Mouse (Mus musculus) embryonic facial prominence, embryonic 10.5 days (tissue): ENCODE data around the gene Pfkp. TPM values are rescaled to one million over a fixed set of nuclear protein-coding genes. Genes with fewer than 3 reads are reported as not detected.

Source experiments
- DNase-seq: peaks from one replicate; pipeline ENCODE4 v3.0.0-alpha.2; 2017; ENCODE audit warnings: low spot score
- H3K27ac ChIP-seq: fragments of 300-500 bp; sonication (generic); replicated peaks from 2 replicates; pipeline ENCODE4 v1.5.1; 2016; ENCODE audit warnings: mild to moderate bottlenecking
- H3K27me3 ChIP-seq: fragments of 300-500 bp; sonication (generic); replicated peaks from 2 replicates; pipeline ENCODE4 v1.6.1; 2016; ENCODE audit warnings: low read depth, mild to moderate bottlenecking; ENCODE audit not compliant: poor library complexity, severe bottlenecking
- H3K36me3 ChIP-seq: fragments of 300-500 bp; sonication (generic); replicated peaks from 2 replicates; pipeline ENCODE4 v1.6.1; 2016; ENCODE audit warnings: mild to moderate bottlenecking, moderate library complexity
- H3K4me1 ChIP-seq: fragments of 300-500 bp; sonication (generic); 2 replicates; pipeline ENCODE4 v1.6.1; 2016
- H3K4me3 ChIP-seq: fragments of 300-500 bp; sonication (generic); 2 replicates; pipeline ENCODE4 v1.5.1; 2016; ENCODE audit warnings: mild to moderate bottlenecking, moderate library complexity
- H3K9me3 ChIP-seq: fragments of 300-500 bp; sonication (generic); 2 replicates; pipeline ENCODE4 v1.6.1; 2016; ENCODE audit warnings: mild to moderate bottlenecking
- WGBS: fragments of 180-500 bp; shearing (Covaris S2); methylation state at CpG from one replicate; pipeline ENCODE4 v1.1.7; 2016; 5-methylcytosine and 5-hydroxymethylcytosine counted together
- polyA plus RNA-seq: library from polyadenylated mRNA; unstranded; fragments of >200 nt; fragmentation: Nextera tagmentation; extraction: Ambion mirVana; gene quantifications from 2 replicates; pipeline ENCODE4 v1.2.1, GENCODE M21; 2016

The Pfkp gene
- polyA plus RNA-seq, 1 experiment from 2014 or later, result 12.5 TPM

GRCm38 (mm10) chr13:6646674-6647066 lies 1.9 kb downstream of the Pfkp start:
- Histone ChIP-seq H3K36me3 (no peaks in the 10 kb centered on the region), H3K27me3 (peaks cover 21% of the 10 kb centered on the region), H3K4me1 (peaks cover 26% of the 10 kb centered on the region), H3K4me3 (peak overlapping the region; percentile 73), H3K9me3 (no peaks in the 10 kb centered on the region), H3K27ac (no peak overlapping the region; the same call in 1 of the 2 replicates)
- 44% methylated on average over 3 of the region's 3 CpGs for WGBS
- DNase-seq, result no peak

GRCm38 (mm10) chr13:6646266-6646665 lies 2.3 kb downstream of the Pfkp start:
- Histone ChIP-seq H3K27me3 (peaks cover 21% of the 10 kb centered on the region), H3K4me1 (peaks cover 26% of the 10 kb centered on the region), H3K4me3 (no peak overlapping the region), H3K27ac (no peak overlapping the region), H3K9me3 (no peaks in the 10 kb centered on the region), H3K36me3 (no peaks in the 10 kb centered on the region)
- no peak for DNase-seq
- WGBS, result 72% methylated on average over 2 of the region's 2 CpGs

GRCm38 (mm10) chr13:6643968-6644367 lies 4.6 kb downstream of the Pfkp start:
- DNase-seq, result no peak
- WGBS, result 93% methylated on average over 5 of the region's 5 CpGs

GRCm38 (mm10) chr13:6643026-6643425 lies 5.6 kb downstream of the Pfkp start:
- Histone ChIP-seq H3K4me1 (peaks cover 16% of the 10 kb centered on the region), H3K36me3 (no peaks in the 10 kb centered on the region), H3K9me3 (no peaks in the 10 kb centered on the region), H3K27ac (no peak overlapping the region), H3K27me3 (peaks cover 17% of the 10 kb centered on the region), H3K4me3 (no peak overlapping the region)
- WGBS, result 91% methylated on average over 4 of the region's 4 CpGs
- DNase-seq, result no peak

More at GRCm38 (mm10) chr13:6643968-6644367, 4.6 kb downstream of the Pfkp start:
- Histone ChIP-seq H3K27me3 (peaks cover 21% of the 10 kb centered on the region), H3K27ac (no peak overlapping the region), H3K4me3 (no peak overlapping the region), H3K4me1 (peaks cover 24% of the 10 kb centered on the region), H3K9me3 (no peaks in the 10 kb centered on the region), H3K36me3 (no peaks in the 10 kb centered on the region)

- H3K36me3 ChIP-seq, result no peaks in the 10 kb centered on the region
- no peak overlapping the region for H3K27ac ChIP-seq
- no peak for DNase-seq
- peaks cover 13% of the 10 kb centered on the region for H3K27me3 ChIP-seq
- WGBS, result 77% methylated on average over 5 of the region's 5 CpGs
- H3K4me3 ChIP-seq, result no peak overlapping the region
- no peaks in the 10 kb centered on the region for H3K9me3 ChIP-seq
- peaks cover 10% of the 10 kb centered on the region for H3K4me1 ChIP-seq
Measured at GRCm38 (mm10) chr13:6642453-6642852, 6.1 kb downstream of the Pfkp start.

- DNase-seq, result no peak
- Histone ChIP-seq H3K36me3 (no peaks in the 10 kb centered on the region), H3K4me3 (no peak overlapping the region), H3K27ac (no peak overlapping the region), H3K9me3 (no peaks in the 10 kb centered on the region), H3K27me3 (peaks cover 6% of the 10 kb centered on the region), H3K4me1 (0 out of 2 replicates have a peak, but pooled peaks cover 3% of the 10 kb centered on the region)
- 95% methylated on average over 1 of the region's 1 CpGs for WGBS
Measured at GRCm38 (mm10) chr13:6641497-6641896, 7.1 kb downstream of the Pfkp start.

GRCm38 (mm10) chr13:6639507-6640030 lies 9.0 kb downstream of the Pfkp start:
- no peak overlapping the region for H3K27ac ChIP-seq
- no peak for DNase-seq
- 79% methylated on average over 5 of the region's 5 CpGs for WGBS
- H3K4me3 ChIP-seq, result no peak overlapping the region
- H3K27me3 ChIP-seq, result no peaks in the 10 kb centered on the region
- H3K9me3 ChIP-seq, result no peaks in the 10 kb centered on the region
- H3K36me3 ChIP-seq, result no peaks in the 10 kb centered on the region
- peaks cover 16% of the 10 kb centered on the region; the same call in 1 of the 2 replicates for H3K4me1 ChIP-seq

- Histone ChIP-seq H3K27me3 (no peaks in the 10 kb centered on the region), H3K9me3 (no peaks in the 10 kb centered on the region), H3K36me3 (no peaks in the 10 kb centered on the region), H3K27ac (no peak overlapping the region), H3K4me1 (peaks cover 22% of the 10 kb centered on the region), H3K4me3 (no peak overlapping the region)
- no peak for DNase-seq
- WGBS, result 92% methylated on average over 3 of the region's 3 CpGs
Measured at GRCm38 (mm10) chr13:6638976-6639375, 9.6 kb downstream of the Pfkp start.

GRCm38 (mm10) chr13:6638425-6638824 lies 10.2 kb downstream of the Pfkp start:
- DNase-seq, result no peak
- H3K27ac ChIP-seq, result no peak overlapping the region
- peaks cover 27% of the 10 kb centered on the region for H3K4me1 ChIP-seq
- 39% methylated on average over 1 of the region's 1 CpGs for WGBS
- H3K4me3 ChIP-seq, result no peak overlapping the region
- H3K27me3 ChIP-seq, result no peaks in the 10 kb centered on the region
- H3K36me3 ChIP-seq, result no peaks in the 10 kb centered on the region
- no peaks in the 10 kb centered on the region for H3K9me3 ChIP-seq

GRCm38 (mm10) chr13:6637534-6638124 lies 10.9 kb downstream of the Pfkp start:
- DNase-seq, result no peak
- H3K36me3 ChIP-seq, result no peaks in the 10 kb centered on the region
- peaks cover 34% of the 10 kb centered on the region for H3K4me1 ChIP-seq
- 87% methylated on average over 7 of the region's 7 CpGs for WGBS
- H3K9me3 ChIP-seq, result no peaks in the 10 kb centered on the region
- H3K4me3 ChIP-seq, result no peak overlapping the region
- H3K27ac ChIP-seq, result no peak overlapping the region
- H3K27me3 ChIP-seq, result no peaks in the 10 kb centered on the region

GRCm38 (mm10) chr13:6636976-6637375 lies 11.6 kb downstream of the Pfkp start:
- DNase-seq, result no peak
- no peak overlapping the region for H3K27ac ChIP-seq
- no peaks in the 10 kb centered on the region for H3K36me3 ChIP-seq
- peaks cover 38% of the 10 kb centered on the region for H3K4me1 ChIP-seq
- 95% methylated on average over 4 of the region's 4 CpGs for WGBS
- H3K27me3 ChIP-seq, result no peaks in the 10 kb centered on the region
- no peaks in the 10 kb centered on the region for H3K9me3 ChIP-seq
- no peak overlapping the region for H3K4me3 ChIP-seq

- Histone ChIP-seq H3K4me3 (no peak overlapping the region), H3K4me1 (peaks cover 42% of the 10 kb centered on the region), H3K36me3 (no peaks in the 10 kb centered on the region), H3K27me3 (no peaks in the 10 kb centered on the region), H3K9me3 (no peaks in the 10 kb centered on the region), H3K27ac (no peak overlapping the region)
- 84% methylated on average over 6 of the region's 6 CpGs for WGBS
- no peak for DNase-seq
Measured at GRCm38 (mm10) chr13:6636520-6636919, 12.1 kb downstream of the Pfkp start.
